In the genomic region with DNA sequence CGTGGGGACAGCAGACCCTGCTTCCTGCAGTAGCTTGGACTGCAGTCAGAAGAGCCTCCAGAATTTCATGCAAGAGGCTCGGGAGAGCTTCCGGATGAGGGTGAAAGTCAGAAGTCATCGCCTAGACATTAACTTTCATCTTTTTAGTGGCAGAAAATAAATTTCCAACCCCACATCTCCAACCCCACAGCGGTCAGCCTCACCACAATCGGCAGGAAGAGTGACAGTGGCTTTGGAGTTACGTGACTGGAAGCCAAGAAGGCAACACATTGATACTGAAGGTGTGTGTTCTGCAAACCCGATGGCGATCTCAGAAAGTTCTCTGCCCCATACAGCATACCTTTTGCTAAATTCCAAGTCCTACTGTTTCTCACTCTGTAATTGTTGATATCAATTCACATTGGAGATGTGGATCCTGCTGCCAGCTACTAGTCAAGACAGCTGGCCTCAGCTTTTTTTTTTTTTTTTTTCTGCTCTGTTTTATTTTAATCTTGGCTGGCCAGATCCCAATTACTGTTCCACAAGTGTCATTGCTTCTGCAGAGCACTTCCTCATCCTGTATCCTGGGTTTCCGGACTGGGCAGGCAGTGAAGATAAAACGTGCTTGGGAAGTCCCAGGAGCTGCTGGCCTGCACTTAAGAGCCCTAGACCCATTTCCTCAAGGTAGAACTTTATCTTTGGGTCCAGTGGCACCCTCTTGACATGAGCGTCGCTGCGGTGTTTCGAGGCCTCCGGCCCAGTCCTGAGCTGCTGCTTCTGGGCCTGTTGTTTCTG, we compare ENCODE assay signal across 8 mouse cellular contexts. TPM values are rescaled to one million over a fixed set of nuclear protein-coding genes. Genes with fewer than 3 reads are reported as not detected.
A peak's percentile ranks its signal among the peaks of the same experiment; 100 is the strongest.
DNase-seq lines count a peak whose midpoint lies in the region; ATAC-seq lines count a peak whose summit lies in the region.

A gene (plus strand): TSS at position 556 of the 774 bp plus-strand sequence.

- no peaks in the 10 kb centered on the region for H3K36me3 ChIP-seq in heart, embryonic 16.5 days (ENCODE audit: control insufficient read depth, insufficient read depth)
- no peaks in the 10 kb centered on the region for H3K36me3 ChIP-seq in midbrain, embryonic 10.5 days

- H3K9ac ChIP-seq in heart, embryonic 16.5 days (ENCODE audit: low read length) = no peak within 1 kb of the TSS

- H3K27ac ChIP-seq in heart, embryonic 16.5 days (ENCODE audit: low read length) = peak within 1 kb of the TSS; percentile 43; the same call in 1 of the 2 replicates
- H3K27ac ChIP-seq in midbrain, embryonic 10.5 days (replicated peaks) = no peak within 1 kb of the TSS

- peak within 1 kb of the TSS; percentile 33 for H3K4me2 ChIP-seq in heart, embryonic 16.5 days (ENCODE audit: low read depth, low read length)

- WGBS in heart, embryonic 16.5 days = 47% methylated on average over 16 of the region's 16 CpGs
- WGBS in midbrain, embryonic 10.5 days = 88% methylated on average over 16 of the region's 16 CpGs

- no peaks in the 10 kb centered on the region for H3K27me3 ChIP-seq in heart, embryonic 16.5 days (ENCODE audit: control insufficient read depth, insufficient read depth, low read length)
- H3K27me3 ChIP-seq in midbrain, embryonic 10.5 days (ENCODE audit: low read depth, poor library complexity, severe bottlenecking) = no peaks in the 10 kb centered on the region

- DNase-seq in urinary bladder, adult 2 months (ENCODE audit: low spot score) = no peak
- no peak for DNase-seq in urinary bladder, postnatal 36 days (ENCODE audit: low spot score in 2 of 2)
- DNase-seq in kidney, postnatal 14 days = peak; percentile 74
- no peak for DNase-seq in midbrain, embryonic 10.5 days (ENCODE audit: low spot score)
- DNase-seq in embryo, embryonic 10.5 days (ENCODE audit: low spot score) = no peak
- no peak for DNase-seq in embryo, embryonic 11 days
- no peak for DNase-seq in layer of hippocampus, adult 9-11 months

- peak; percentile 52 for ATAC-seq in heart, embryonic 16.5 days (replicated peaks; ENCODE audit: extremely low read depth, insufficient read depth, low FRiP score)

- H3K4me1 ChIP-seq in heart, embryonic 16.5 days (ENCODE audit: control insufficient read depth, insufficient read depth, low read length) = 0 out of 2 replicates have a peak, but pooled peaks cover 2% of the 10 kb centered on the region
- H3K4me1 ChIP-seq in midbrain, embryonic 10.5 days = no peaks in the 10 kb centered on the region

- H3K9me3 ChIP-seq in heart, embryonic 16.5 days (replicated peaks; ENCODE audit: control insufficient read depth, low read length) = no peaks in the 10 kb centered on the region
- H3K9me3 ChIP-seq in midbrain, embryonic 10.5 days (replicated peaks) = no peaks in the 10 kb centered on the region

- no peak within 1 kb of the TSS for H3K4me3 ChIP-seq in heart, embryonic 16.5 days (ENCODE audit: low read length)
- H3K4me3 ChIP-seq in midbrain, embryonic 10.5 days = no peak within 1 kb of the TSS

RNA-seq across cellular contexts. Expression of the gene that starts here (rescaled TPM):
- 71.0 and 121 TPM in 2 replicates for polyA plus RNA-seq in urinary bladder, adult 2 months (2012; rRNA removed)
- 35.9 and 38.9 TPM in 2 replicates for polyA plus RNA-seq in heart, embryonic 16.5 days (2015; fragmentation: Nextera tagmentation; extraction: Ambion mirVana)
- 51.4 and 74.2 TPM in 2 replicates for polyA plus RNA-seq in midbrain, embryonic 10.5 days (2016; fragmentation: Nextera tagmentation; extraction: Ambion mirVana)
